Mouse (Mus musculus): ENCODE data around the gene Commd6. TPM values are rescaled to one million over a fixed set of nuclear protein-coding genes. Genes with fewer than 3 reads are reported as not detected.

Commd6 gene
- total and polyA plus RNA-seq, 3 experiments: 56.6 to 125 (median 75.4) TPM

DNA sequence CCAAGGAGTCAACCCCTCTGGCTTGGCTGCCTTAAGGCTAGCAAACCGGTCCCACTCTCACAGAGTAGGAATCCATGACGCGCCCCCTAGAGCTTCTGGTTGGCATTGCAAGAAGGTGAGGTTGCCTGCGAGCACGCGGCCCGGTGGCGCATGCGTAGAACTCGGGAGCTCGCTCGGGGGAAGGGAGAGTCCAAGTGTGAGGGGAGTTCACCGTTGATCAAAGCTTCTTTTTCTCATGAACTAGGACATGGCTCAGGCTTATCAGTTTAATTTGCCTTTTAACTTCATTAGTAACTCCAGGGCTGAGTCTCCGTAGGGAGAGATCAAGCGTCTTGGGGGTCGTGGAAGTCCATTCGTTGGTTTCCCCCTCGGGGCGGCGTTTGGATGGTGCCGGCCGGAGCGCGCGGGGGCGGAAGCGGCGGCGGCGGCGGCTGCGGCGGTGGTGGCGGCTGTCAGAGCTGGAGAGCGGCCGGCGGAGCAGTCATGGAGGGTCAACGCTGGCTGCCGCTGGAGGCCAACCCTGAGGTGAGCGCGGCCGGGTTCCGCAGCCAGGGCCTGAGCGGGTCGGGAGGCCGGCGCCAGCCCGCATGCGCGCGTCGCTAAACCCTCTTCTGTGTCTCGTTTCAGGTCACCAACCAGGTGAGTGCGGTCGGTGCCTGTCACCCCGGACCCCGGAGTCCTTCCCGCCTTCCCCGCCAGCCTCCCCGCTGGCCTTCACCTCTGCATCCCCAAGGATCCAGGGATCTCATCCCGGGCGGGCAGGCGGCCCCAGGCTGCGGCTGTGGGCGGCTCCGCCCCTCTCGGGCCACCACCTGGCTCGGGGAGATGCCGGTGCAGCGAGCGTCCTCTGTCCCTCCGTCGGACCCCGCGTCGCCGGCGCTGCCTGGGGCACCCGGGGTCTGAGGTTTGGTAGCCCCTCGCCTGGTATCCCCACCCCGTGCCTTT is 13.4 kb upstream of the Commd6 start, which contains the start of gene Uchl3 (continued):
- TF ChIP-seq JUN (IDR thresholded peaks at IDR 0.05; ENCODE audit: insufficient read depth, low read depth, low read length) (peak; percentile 29; the same call in 1 of the 2 replicates), ZNF384 (IDR thresholded peaks at IDR 0.05; ENCODE audit: low read depth, low read length) (no peak)

DNA sequence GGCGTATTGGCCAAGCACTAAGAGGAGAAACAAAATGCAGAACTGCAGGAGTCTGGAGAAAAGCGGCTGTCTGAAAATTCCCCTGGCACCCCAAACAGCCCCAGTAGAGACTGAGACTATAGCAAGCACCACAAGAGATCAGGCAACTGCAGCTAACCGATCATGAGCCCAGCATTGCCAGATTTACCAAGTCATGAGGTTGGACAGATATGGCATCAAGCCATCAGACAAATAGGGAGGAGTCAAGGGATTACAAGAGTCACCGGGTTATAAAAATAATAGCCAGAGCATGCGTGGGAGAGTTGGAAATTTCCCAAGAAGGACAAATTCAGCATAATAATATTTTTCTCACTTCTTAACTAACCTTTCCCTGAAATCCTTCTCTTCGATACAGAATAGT is 12.1 kb upstream of the Commd6 start:
- TF ChIP-seq EP300 (IDR thresholded peaks at IDR 0.05; ENCODE audit: low read length) (no peak), MAZ (IDR thresholded peaks at IDR 0.05; ENCODE audit: low read depth, low read length) (no peak), TBP (conservative IDR thresholded peaks at IDR 0.05; ENCODE audit: low read depth, low read length) (no peak), ZNF384 (IDR thresholded peaks at IDR 0.05; ENCODE audit: low read depth, low read length) (no peak), E2F4 (IDR thresholded peaks at IDR 0.05; ENCODE audit: insufficient replicate concordance, low read depth, low read length) (no peak), RAD21 (IDR thresholded peaks at IDR 0.05; ENCODE audit: low read depth, low read length) (no peak), SMC3 (IDR thresholded peaks at IDR 0.05; ENCODE audit: low read depth, low read length) (no peak), UBTF (IDR thresholded peaks at IDR 0.05; ENCODE audit: low read depth, low read length) (no peak), CTCF (conservative IDR thresholded peaks at IDR 0.05 in 1 of 2, IDR thresholded peaks at IDR 0.05 in 1 of 2; ENCODE audit: low read depth in 2 of 2, low read length in 2 of 2) (no peak), MXI1 (IDR thresholded peaks at IDR 0.05; ENCODE audit: low read depth, low read length) (no peak), POLR2AphosphoS2 (IDR thresholded peaks at IDR 0.05; ENCODE audit: low read depth, low read length) (no peak), USF2 (conservative IDR thresholded peaks at IDR 0.05; ENCODE audit: low read depth, low read length) (no peak), ETS1 (conservative IDR thresholded peaks at IDR 0.05; ENCODE audit: low read depth, low read length) (no peak), BHLHE40 (IDR thresholded peaks at IDR 0.05; ENCODE audit: low read depth, low read length) (no peak), JUN (IDR thresholded peaks at IDR 0.05; ENCODE audit: insufficient read depth, low read depth, low read length) (no peak)
- in situ Hi-C loops (cut with MboI; ENCODE audit: low pct_ligation_motif_present, low pct_unique_long_range_greater_than_20kb, low sequenced_read_pairs) (no loop called here), dilution Hi-C loops (cut with MboI; ENCODE audit: extremely low pct_ligation_motif_present, extremely low pct_unique_long_range_greater_than_20kb, low sequenced_read_pairs) (no loop called here)
- Histone ChIP-seq H3K27me3 (replicated peaks) (no peaks in the 10 kb centered on the region), H3K4me3 (replicated peaks in 1 of 3; ENCODE audit: low read depth in 2 of 3, low read length in 2 of 3, poor library complexity in 1 of 3) (no peak overlapping the region), H3K9me3 (replicated peaks; ENCODE audit: low read length) (no peaks in the 10 kb centered on the region), H3K4me2 (ENCODE audit: insufficient read depth, low read depth, poor library complexity, severe bottlenecking) (no peak overlapping the region), H3K27ac (ENCODE audit: insufficient read depth, low read depth) (no peak overlapping the region), H3K36me3 (replicated peaks in 1 of 2; ENCODE audit: control insufficient read depth in 1 of 2, insufficient read depth in 1 of 2, low read length in 1 of 2) (no peaks in the 10 kb centered on the region), H3K4me1 (ENCODE audit: control insufficient read depth in 1 of 2, insufficient read depth in 2 of 2) (peaks cover 3 to 26% of the 10 kb centered on the region in 2 experiments; a peak in 2 of 4 replicates), H3K79me2 (replicated peaks; ENCODE audit: control insufficient read depth, extremely low read depth, insufficient read depth, poor library complexity, severe bottlenecking) (peaks cover 15% of the 10 kb centered on the region), H3K9ac (ENCODE audit: insufficient read depth, low read depth) (no peak overlapping the region)
- DNase-seq (ENCODE audit: extremely low read depth): no peak

- Histone ChIP-seq H3K4me1 (ENCODE audit: control insufficient read depth in 1 of 2, insufficient read depth in 2 of 2) (peaks cover 0 to 11% of the 10 kb centered on the region in 2 experiments; a peak in 1 of 4 replicates), H3K79me2 (replicated peaks; ENCODE audit: control insufficient read depth, extremely low read depth, insufficient read depth, poor library complexity, severe bottlenecking) (peaks cover 14% of the 10 kb centered on the region), H3K9ac (ENCODE audit: insufficient read depth, low read depth) (no peak overlapping the region), H3K4me2 (ENCODE audit: insufficient read depth, low read depth, poor library complexity, severe bottlenecking) (no peak overlapping the region), H3K36me3 (replicated peaks in 1 of 2; ENCODE audit: control insufficient read depth in 1 of 2, insufficient read depth in 1 of 2, low read length in 1 of 2) (no peaks in the 10 kb centered on the region), H3K27me3 (replicated peaks) (no peaks in the 10 kb centered on the region), H3K9me3 (replicated peaks; ENCODE audit: low read length) (no peaks in the 10 kb centered on the region), H3K4me3 (replicated peaks in 1 of 3; ENCODE audit: low read depth in 2 of 3, low read length in 2 of 3, poor library complexity in 1 of 3) (no peak overlapping the region), H3K27ac (ENCODE audit: insufficient read depth, low read depth) (no peak overlapping the region)
- DNase-seq (ENCODE audit: extremely low read depth): no peak
- TF ChIP-seq MAZ (IDR thresholded peaks at IDR 0.05; ENCODE audit: low read depth, low read length) (no peak), POLR2AphosphoS2 (IDR thresholded peaks at IDR 0.05; ENCODE audit: low read depth, low read length) (no peak), ZC3H11A (IDR thresholded peaks at IDR 0.05; ENCODE audit: low read depth, low read length) (no peak), TCF12 (IDR thresholded peaks at IDR 0.05; ENCODE audit: low read depth, low read length) (no peak), NELFE (IDR thresholded peaks at IDR 0.05; ENCODE audit: low read depth, low read length) (no peak), NRF1 (IDR thresholded peaks at IDR 0.05; ENCODE audit: low read depth, low read length) (no peak), CHD1 (IDR thresholded peaks at IDR 0.05; ENCODE audit: low read depth, low read length) (no peak), CHD2 (IDR thresholded peaks at IDR 0.05; ENCODE audit: low read length) (no peak), MAX (IDR thresholded peaks at IDR 0.05; ENCODE audit: low read length) (no peak), ELF1 (IDR thresholded peaks at IDR 0.05; ENCODE audit: low read depth, low read length) (no peak), MAFK (IDR thresholded peaks at IDR 0.05; ENCODE audit: insufficient replicate concordance, low read length) (no peak), ZKSCAN1 (IDR thresholded peaks at IDR 0.05; ENCODE audit: borderline replicate concordance, low read depth, low read length) (no peak), BHLHE40 (IDR thresholded peaks at IDR 0.05; ENCODE audit: low read depth, low read length) (no peak), UBTF (IDR thresholded peaks at IDR 0.05; ENCODE audit: low read depth, low read length) (no peak), JUN (IDR thresholded peaks at IDR 0.05; ENCODE audit: insufficient read depth, low read depth, low read length) (no peak), PAX5 (IDR thresholded peaks at IDR 0.05; ENCODE audit: low read length) (no peak)
- in situ Hi-C loops (cut with MboI; ENCODE audit: low pct_ligation_motif_present, low pct_unique_long_range_greater_than_20kb, low sequenced_read_pairs) (no loop called here), dilution Hi-C loops (cut with MboI; ENCODE audit: extremely low pct_ligation_motif_present, extremely low pct_unique_long_range_greater_than_20kb, low sequenced_read_pairs) (no loop called here)
Measured at GRCm38 (mm10) chr14:101650551-101650950, 10.1 kb upstream of the Commd6 start.
